Mouse (Mus musculus) heart, postnatal 10 days (tissue): ENCODE results near the gene Dnal1. TPM values are rescaled to one million over a fixed set of nuclear protein-coding genes. Genes with fewer than 3 reads are reported as not detected.

Source experiments
- total RNA-seq, 2 experiments: library from RNA; stranded (reverse); gene quantifications; 2 replicates each; pipeline ENCODE4 v1.2.3; 2021

Gene Dnal1
- total RNA-seq, 2 experiments from 2014 or later: 10.3 to 10.6 TPM

Other genes with a start within 250 kb of the Dnal1 start
- 10 to 100 TPM; 42.7 to 45.1 TPM for gene Numb, start 192.4 kb upstream of the Dnal1 start, total RNA-seq
- gene Riox1, start 163.8 kb upstream of the Dnal1 start, total RNA-seq: 1 to 10 TPM; 7.2 to 7.7 TPM
- gene Heatr4, start 129.5 kb upstream of the Dnal1 start, total RNA-seq: under 1 TPM in 1 of 2 experiments, not detected in 1; 0.17 TPM
- gene Acot2, start 126.5 kb upstream of the Dnal1 start, total RNA-seq: 100 to 1,000 TPM; 201 to 233 TPM
- 100 to 1,000 TPM; 127 to 159 TPM for gene Acot1, start 104.9 kb upstream of the Dnal1 start, total RNA-seq
- 1 to 10 TPM; 1.6 to 2.0 TPM for gene Acot4, start 76.0 kb upstream of the Dnal1 start, total RNA-seq
- not detected for gene Gm49366, start 75.4 kb upstream of the Dnal1 start, total RNA-seq
- 1 to 10 TPM; 2.6 to 3.7 TPM for gene Acot3, start 62.2 kb upstream of the Dnal1 start, total RNA-seq
- gene Acot5, start 45.0 kb upstream of the Dnal1 start, total RNA-seq: not detected
- 1 to 10 TPM; 3.3 to 3.8 TPM for gene Acot6, start 13.7 kb upstream of the Dnal1 start, total RNA-seq
- under 1 TPM; 0.35 to 0.43 TPM for gene Pnma1, start 34.1 kb downstream of the Dnal1 start, total RNA-seq
- gene Elmsan1, start 104.5 kb downstream of the Dnal1 start, total RNA-seq: 10 to 100 TPM; 19.5 to 20.3 TPM
- 100 to 1,000 TPM; 155 to 176 TPM for gene Ptgr2, start 170.9 kb downstream of the Dnal1 start, total RNA-seq
- 10 to 100 TPM; 33.6 to 34.8 TPM for gene Zfp410, start 202.5 kb downstream of the Dnal1 start, total RNA-seq
- 10 to 100 TPM; 89.2 to 93.1 TPM for gene Coq6, start 247.3 kb downstream of the Dnal1 start, total RNA-seq
- gene Fam161b, start 247.5 kb downstream of the Dnal1 start, total RNA-seq: 1 to 10 TPM; 5.7 to 6.1 TPM